Mouse (Mus musculus): ENCODE results near the gene Rbfox3. TPM values are rescaled to one million over a fixed set of nuclear protein-coding genes. Genes with fewer than 3 reads are reported as not detected.

The Rbfox3 gene
- total and polyA plus RNA-seq, 3 experiments: 0.16 TPM; not detected in 2

DNA sequence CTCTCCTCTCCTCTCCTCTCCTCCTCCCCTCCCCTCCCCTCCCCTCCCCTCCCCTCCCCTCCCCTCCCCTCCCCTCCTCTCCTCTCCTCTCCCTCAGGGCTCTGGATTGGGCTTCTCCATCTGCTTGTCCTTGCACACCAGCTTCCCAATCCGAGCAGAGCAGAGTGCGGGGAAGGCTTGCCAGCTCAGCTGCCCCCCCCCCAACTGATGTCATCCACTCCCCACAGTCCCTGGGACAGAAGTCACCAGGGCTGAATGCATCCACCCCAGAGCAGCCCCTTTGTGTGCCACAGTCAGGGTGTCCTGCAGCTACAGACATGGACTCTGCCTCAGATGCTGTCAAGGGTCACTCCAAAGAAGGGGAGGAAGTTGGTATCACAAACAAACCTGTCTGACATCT lies 4.5 kb upstream of the Rbfox3 start:
- peaks cover 84% of the 10 kb centered on the region for H3K9me3 ChIP-seq (replicated peaks)
- no peak for ATAC-seq (ENCODE audit: extremely low read depth, insufficient number of reproducible peaks, low FRiP score, poor library complexity, severe bottlenecking)
- H3K36me3 ChIP-seq (replicated peaks): no peaks in the 10 kb centered on the region
- no peaks in the 10 kb centered on the region for H3K4me1 ChIP-seq (ENCODE audit: insufficient read depth, low read depth, low read length)
- DNase-seq (ENCODE audit: low spot score): no peak
- TF ChIP-seq POLR2AphosphoS5 (IDR thresholded peaks at IDR 0.05; ENCODE audit: insufficient replicate concordance, low read depth, low read length) (no peak), GATA2 (IDR thresholded peaks at IDR 0.05; ENCODE audit: borderline replicate concordance, low read depth, low read length) (no peak), CTCF (IDR thresholded peaks at IDR 0.05; ENCODE audit: low read depth, low read length) (no peak), TAL1 (conservative IDR thresholded peaks at IDR 0.05; ENCODE audit: low read depth, low read length) (no peak), GATA1 (IDR thresholded peaks at IDR 0.05; ENCODE audit: borderline replicate concordance, low read length) (no peak)
- no peak overlapping the region for H3K4me3 ChIP-seq (ENCODE audit: low read depth, low read length)
- no peaks in the 10 kb centered on the region for H3K27me3 ChIP-seq (ENCODE audit: insufficient read depth, low read length)

- H3K27me3 ChIP-seq (ENCODE audit: insufficient read depth, low read length): no peaks in the 10 kb centered on the region
- ATAC-seq (ENCODE audit: extremely low read depth, insufficient number of reproducible peaks, low FRiP score, poor library complexity, severe bottlenecking): no peak
- peaks cover 84% of the 10 kb centered on the region for H3K9me3 ChIP-seq (replicated peaks)
- no peak for DNase-seq (ENCODE audit: low spot score)
- TF ChIP-seq GATA2 (IDR thresholded peaks at IDR 0.05; ENCODE audit: borderline replicate concordance, low read depth, low read length) (no peak), CTCF (IDR thresholded peaks at IDR 0.05; ENCODE audit: low read depth, low read length) (no peak), GATA1 (IDR thresholded peaks at IDR 0.05; ENCODE audit: borderline replicate concordance, low read length) (no peak), POLR2AphosphoS5 (IDR thresholded peaks at IDR 0.05; ENCODE audit: insufficient replicate concordance, low read depth, low read length) (no peak), TAL1 (conservative IDR thresholded peaks at IDR 0.05; ENCODE audit: low read depth, low read length) (no peak)
- H3K4me3 ChIP-seq (ENCODE audit: low read depth, low read length): no peak overlapping the region
- H3K4me1 ChIP-seq (ENCODE audit: insufficient read depth, low read depth, low read length): no peaks in the 10 kb centered on the region
- no peaks in the 10 kb centered on the region for H3K36me3 ChIP-seq (replicated peaks)
Observed at GRCm38 (mm10) chr11:118912686-118913085, 1.3 kb upstream of the Rbfox3 start.

- Histone ChIP-seq H3K36me3 (replicated peaks) (no peaks in the 10 kb centered on the region), H3K4me1 (ENCODE audit: insufficient read depth, low read depth, low read length) (no peaks in the 10 kb centered on the region), H3K27me3 (ENCODE audit: insufficient read depth, low read length) (no peaks in the 10 kb centered on the region), H3K9me3 (replicated peaks) (peaks cover 87% of the 10 kb centered on the region), H3K4me3 (ENCODE audit: low read depth, low read length) (no peak overlapping the region)
- TF ChIP-seq GATA1 (IDR thresholded peaks at IDR 0.05; ENCODE audit: borderline replicate concordance, low read length) (no peak), CTCF (IDR thresholded peaks at IDR 0.05; ENCODE audit: low read depth, low read length) (no peak), GATA2 (IDR thresholded peaks at IDR 0.05; ENCODE audit: borderline replicate concordance, low read depth, low read length) (no peak), POLR2AphosphoS5 (IDR thresholded peaks at IDR 0.05; ENCODE audit: insufficient replicate concordance, low read depth, low read length) (no peak), TAL1 (conservative IDR thresholded peaks at IDR 0.05; ENCODE audit: low read depth, low read length) (no peak)
- DNase-seq (ENCODE audit: low spot score): no peak
- ATAC-seq (ENCODE audit: extremely low read depth, insufficient number of reproducible peaks, low FRiP score, poor library complexity, severe bottlenecking): no peak
Observed at GRCm38 (mm10) chr11:118910756-118911155, 641 bp downstream of the Rbfox3 start.

DNA sequence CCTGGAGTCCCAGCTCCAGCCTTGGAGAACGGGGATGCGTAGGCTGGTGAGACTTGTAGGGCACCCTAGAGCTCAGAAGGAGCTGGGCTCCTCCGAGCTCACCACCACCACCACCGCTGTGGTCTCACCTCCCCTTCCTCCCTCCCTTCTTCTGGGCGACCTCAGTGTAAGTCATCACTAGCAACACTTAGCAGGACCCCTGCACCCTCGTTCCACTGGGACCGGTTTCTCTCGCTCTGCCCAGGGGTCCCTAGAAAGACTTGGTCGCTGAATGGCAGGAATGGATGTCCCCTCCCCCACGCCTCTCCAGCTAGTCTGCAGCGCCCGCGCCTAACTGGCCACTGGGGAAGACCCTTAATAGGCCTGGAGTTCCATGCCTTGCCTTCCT lies 1.6 kb downstream of the Rbfox3 start:
- H3K4me1 ChIP-seq (ENCODE audit: insufficient read depth, low read depth, low read length): no peaks in the 10 kb centered on the region
- TF ChIP-seq TAL1 (conservative IDR thresholded peaks at IDR 0.05; ENCODE audit: low read depth, low read length): no peak
- no peak for TF ChIP-seq CTCF (IDR thresholded peaks at IDR 0.05; ENCODE audit: low read depth, low read length)
- TF ChIP-seq POLR2AphosphoS5 (IDR thresholded peaks at IDR 0.05; ENCODE audit: insufficient replicate concordance, low read depth, low read length): no peak
- no peak for TF ChIP-seq GATA1 (IDR thresholded peaks at IDR 0.05; ENCODE audit: borderline replicate concordance, low read length)
- TF ChIP-seq GATA2 (IDR thresholded peaks at IDR 0.05; ENCODE audit: borderline replicate concordance, low read depth, low read length): no peak
- peaks cover 89% of the 10 kb centered on the region for H3K9me3 ChIP-seq (replicated peaks)
- no peak for DNase-seq (ENCODE audit: low spot score)
- H3K36me3 ChIP-seq (replicated peaks): no peaks in the 10 kb centered on the region
- no peak for ATAC-seq (ENCODE audit: extremely low read depth, insufficient number of reproducible peaks, low FRiP score, poor library complexity, severe bottlenecking)
- H3K4me3 ChIP-seq (ENCODE audit: low read depth, low read length): peak overlapping the region; percentile 30; the same call in 1 of the 2 replicates
- H3K27me3 ChIP-seq (ENCODE audit: insufficient read depth, low read length): no peaks in the 10 kb centered on the region

DNA sequence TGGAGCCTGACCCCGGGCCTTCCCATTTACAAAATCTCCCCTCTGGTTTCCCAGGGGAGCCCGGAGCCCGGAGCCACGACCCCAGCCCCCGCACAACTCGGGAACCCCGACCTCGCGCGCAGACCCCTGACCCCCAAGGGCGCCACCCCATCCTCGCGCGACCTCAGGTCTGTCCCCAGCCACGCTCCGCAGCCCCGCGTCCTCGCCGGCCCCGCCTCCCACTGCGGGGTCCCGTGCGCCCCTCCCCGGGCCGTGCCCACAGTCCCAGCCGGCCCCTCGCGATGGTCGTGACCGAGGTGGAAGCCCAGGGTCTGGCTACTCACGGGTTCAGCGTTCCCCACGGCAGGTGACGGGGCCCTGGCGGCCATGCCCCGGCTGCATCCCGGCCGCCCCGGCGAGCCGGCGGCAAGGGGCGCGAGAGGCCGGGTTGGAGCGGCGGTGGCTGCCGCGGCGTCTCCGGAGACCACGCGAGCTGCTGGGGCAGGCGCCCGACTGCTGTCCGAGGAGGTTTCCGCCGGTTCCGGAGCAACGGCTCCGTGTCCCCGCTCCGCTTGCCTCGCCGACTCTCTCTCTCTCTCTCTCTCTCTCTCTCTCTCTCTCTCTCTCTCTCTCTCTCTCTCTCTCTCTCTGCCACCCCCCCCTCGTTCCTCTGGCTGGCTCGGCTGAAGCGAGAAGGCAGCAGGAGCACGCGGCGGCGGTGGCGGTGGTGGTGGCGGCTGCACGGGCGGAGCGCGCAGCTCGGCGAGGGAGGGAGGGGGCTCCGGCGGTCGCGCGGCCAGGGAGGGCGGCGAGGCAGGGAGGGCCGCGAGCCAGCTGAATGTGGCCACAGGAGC lies 2.2 kb downstream of the Rbfox3 start:
- Histone ChIP-seq H3K4me3 (ENCODE audit: low read depth, low read length) (peak overlapping the region; percentile 30; the same call in 1 of the 2 replicates), H3K27me3 (ENCODE audit: insufficient read depth, low read length) (no peaks in the 10 kb centered on the region), H3K36me3 (replicated peaks) (no peaks in the 10 kb centered on the region), H3K4me1 (ENCODE audit: insufficient read depth, low read depth, low read length) (no peaks in the 10 kb centered on the region), H3K9me3 (replicated peaks) (peaks cover 87% of the 10 kb centered on the region)
- TF ChIP-seq GATA2 (IDR thresholded peaks at IDR 0.05; ENCODE audit: borderline replicate concordance, low read depth, low read length): no peak
- TF ChIP-seq TAL1 (conservative IDR thresholded peaks at IDR 0.05; ENCODE audit: low read depth, low read length): no peak
- no peak for TF ChIP-seq GATA1 (IDR thresholded peaks at IDR 0.05; ENCODE audit: borderline replicate concordance, low read length)
- no peak for TF ChIP-seq CTCF (IDR thresholded peaks at IDR 0.05; ENCODE audit: low read depth, low read length)
- TF ChIP-seq POLR2AphosphoS5 (IDR thresholded peaks at IDR 0.05; ENCODE audit: insufficient replicate concordance, low read depth, low read length): no peak
- no peak for DNase-seq (ENCODE audit: low spot score)
- no peak for ATAC-seq (ENCODE audit: extremely low read depth, insufficient number of reproducible peaks, low FRiP score, poor library complexity, severe bottlenecking)

GRCm38 (mm10) chr11:118908431-118908980 lies 2.9 kb downstream of the Rbfox3 start:
- Histone ChIP-seq H3K4me3 (ENCODE audit: low read depth, low read length) (peak overlapping the region; percentile 16; the same call in 1 of the 2 replicates), H3K36me3 (replicated peaks) (no peaks in the 10 kb centered on the region), H3K27me3 (ENCODE audit: insufficient read depth, low read length) (no peaks in the 10 kb centered on the region), H3K4me1 (ENCODE audit: insufficient read depth, low read depth, low read length) (no peaks in the 10 kb centered on the region), H3K9me3 (replicated peaks) (peaks cover 91% of the 10 kb centered on the region)
- DNase-seq (ENCODE audit: low spot score): no peak
- no peak for TF ChIP-seq CTCF (IDR thresholded peaks at IDR 0.05; ENCODE audit: low read depth, low read length)
- no peak for TF ChIP-seq GATA2 (IDR thresholded peaks at IDR 0.05; ENCODE audit: borderline replicate concordance, low read depth, low read length)
- no peak for TF ChIP-seq TAL1 (conservative IDR thresholded peaks at IDR 0.05; ENCODE audit: low read depth, low read length)
- no peak for TF ChIP-seq GATA1 (IDR thresholded peaks at IDR 0.05; ENCODE audit: borderline replicate concordance, low read length)
- TF ChIP-seq POLR2AphosphoS5 (IDR thresholded peaks at IDR 0.05; ENCODE audit: insufficient replicate concordance, low read depth, low read length): no peak
- ATAC-seq (ENCODE audit: extremely low read depth, insufficient number of reproducible peaks, low FRiP score, poor library complexity, severe bottlenecking): no peak

Data from G1E (cell line).